Mouse (Mus musculus) embryonic facial prominence, embryonic 10.5 days (tissue): ENCODE measurements around the gene Taok3. TPM values are rescaled to one million over a fixed set of nuclear protein-coding genes. Genes with fewer than 3 reads are reported as not detected.

ENCODE experiments used
- DNase-seq: peaks from one replicate; pipeline ENCODE4 v3.0.0-alpha.2; 2017; ENCODE audit warnings: low spot score
- H3K27ac ChIP-seq: fragments of 300-500 bp; sonication (generic); replicated peaks from 2 replicates; pipeline ENCODE4 v1.5.1; 2016; ENCODE audit warnings: mild to moderate bottlenecking
- H3K27me3 ChIP-seq: fragments of 300-500 bp; sonication (generic); replicated peaks from 2 replicates; pipeline ENCODE4 v1.6.1; 2016; ENCODE audit warnings: low read depth, mild to moderate bottlenecking; ENCODE audit not compliant: poor library complexity, severe bottlenecking
- H3K36me3 ChIP-seq: fragments of 300-500 bp; sonication (generic); replicated peaks from 2 replicates; pipeline ENCODE4 v1.6.1; 2016; ENCODE audit warnings: mild to moderate bottlenecking, moderate library complexity
- H3K4me1 ChIP-seq: fragments of 300-500 bp; sonication (generic); 2 replicates; pipeline ENCODE4 v1.6.1; 2016
- H3K4me3 ChIP-seq: fragments of 300-500 bp; sonication (generic); 2 replicates; pipeline ENCODE4 v1.5.1; 2016; ENCODE audit warnings: mild to moderate bottlenecking, moderate library complexity
- H3K9me3 ChIP-seq: fragments of 300-500 bp; sonication (generic); 2 replicates; pipeline ENCODE4 v1.6.1; 2016; ENCODE audit warnings: mild to moderate bottlenecking
- WGBS: fragments of 180-500 bp; shearing (Covaris S2); methylation state at CpG from one replicate; pipeline ENCODE4 v1.1.7; 2016; 5-methylcytosine and 5-hydroxymethylcytosine counted together
- polyA plus RNA-seq: library from polyadenylated mRNA; unstranded; fragments of >200 nt; fragmentation: Nextera tagmentation; extraction: Ambion mirVana; gene quantifications from 2 replicates; pipeline ENCODE4 v1.2.1, GENCODE M21; 2016

Gene Taok3
- polyA plus RNA-seq, 1 experiment from 2014 or later: 8.1 TPM

DNA sequence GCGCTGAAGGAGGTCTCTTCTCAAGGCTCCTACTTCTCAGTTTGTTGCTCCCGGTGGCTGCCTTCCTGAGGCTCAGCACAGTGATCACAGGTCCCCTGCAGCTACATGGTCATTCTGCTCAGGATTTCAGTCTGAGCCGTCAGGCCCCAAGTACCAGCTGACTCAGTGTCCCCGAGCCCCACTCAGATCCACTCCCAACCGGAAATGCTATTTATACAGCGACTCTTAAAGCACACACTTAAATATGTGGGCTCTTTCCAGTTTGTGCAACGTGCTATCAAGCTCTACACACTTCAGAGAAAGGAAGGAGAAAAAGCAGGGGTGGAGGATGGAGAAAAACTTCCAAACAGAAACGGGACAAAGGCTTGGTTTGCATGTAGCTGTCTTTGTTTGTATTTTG lies 56.0 kb downstream of the Taok3 start:
- H3K4me3 ChIP-seq: no peak overlapping the region
- no peaks in the 10 kb centered on the region for H3K27me3 ChIP-seq
- H3K27ac ChIP-seq: no peak overlapping the region
- H3K9me3 ChIP-seq: no peaks in the 10 kb centered on the region
- DNase-seq: no peak
- no peaks in the 10 kb centered on the region for H3K36me3 ChIP-seq
- 77% methylated on average over 8 of the region's 8 CpGs for WGBS
- peaks cover 13% of the 10 kb centered on the region; the same call in 1 of the 2 replicates for H3K4me1 ChIP-seq

DNA sequence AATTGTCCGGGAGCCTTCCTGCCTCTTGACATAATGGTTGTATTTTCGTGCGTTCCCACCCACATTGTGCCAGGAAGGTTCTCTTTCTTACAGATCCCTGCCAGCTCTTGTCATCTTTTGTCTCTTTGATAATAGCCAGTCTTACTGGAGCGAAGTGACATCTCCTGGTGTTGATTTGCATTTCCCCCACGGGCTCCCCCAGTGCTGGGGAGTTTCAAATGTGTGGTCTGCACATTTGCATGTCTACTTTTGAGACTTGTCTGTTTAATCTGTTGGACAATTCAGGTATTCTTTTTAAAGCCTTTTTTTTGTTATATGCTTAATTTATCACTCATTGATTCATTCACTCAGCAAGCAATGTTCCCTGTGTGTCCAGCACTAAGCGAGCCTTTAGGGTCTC lies 58.1 kb downstream of the Taok3 start:
- H3K4me3 ChIP-seq: no peak overlapping the region
- 63% methylated on average over 6 of the region's 6 CpGs for WGBS
- DNase-seq: no peak
- H3K27ac ChIP-seq: no peak overlapping the region
- H3K27me3 ChIP-seq: no peaks in the 10 kb centered on the region
- no peaks in the 10 kb centered on the region for H3K9me3 ChIP-seq
- no peaks in the 10 kb centered on the region for H3K36me3 ChIP-seq
- peaks cover 12% of the 10 kb centered on the region; the same call in 1 of the 2 replicates for H3K4me1 ChIP-seq

DNA sequence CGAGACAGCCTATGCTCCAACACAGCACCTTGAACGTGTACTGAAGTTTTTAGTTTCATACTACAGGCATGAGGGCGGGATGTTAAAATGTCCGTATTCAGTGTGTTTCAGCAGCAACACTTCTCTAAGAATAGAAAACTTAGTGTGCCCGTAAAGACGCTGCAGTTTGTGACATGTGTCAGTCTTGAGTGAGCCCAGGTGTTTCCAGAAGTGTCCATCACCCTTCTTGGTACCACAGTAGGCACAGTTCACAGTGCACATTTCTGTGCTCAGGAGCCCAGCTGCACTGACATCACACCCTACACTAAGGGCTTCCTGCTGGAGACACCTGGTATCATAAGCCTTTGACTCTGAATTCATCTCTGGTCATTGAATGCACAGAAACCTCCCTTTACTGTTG lies 58.6 kb downstream of the Taok3 start:
- Histone ChIP-seq H3K27ac (no peak overlapping the region), H3K4me1 (peaks cover 12% of the 10 kb centered on the region; the same call in 1 of the 2 replicates), H3K9me3 (no peaks in the 10 kb centered on the region), H3K4me3 (no peak overlapping the region), H3K36me3 (no peaks in the 10 kb centered on the region), H3K27me3 (no peaks in the 10 kb centered on the region)
- 65% methylated on average over 6 of the region's 6 CpGs for WGBS
- no peak for DNase-seq

DNA sequence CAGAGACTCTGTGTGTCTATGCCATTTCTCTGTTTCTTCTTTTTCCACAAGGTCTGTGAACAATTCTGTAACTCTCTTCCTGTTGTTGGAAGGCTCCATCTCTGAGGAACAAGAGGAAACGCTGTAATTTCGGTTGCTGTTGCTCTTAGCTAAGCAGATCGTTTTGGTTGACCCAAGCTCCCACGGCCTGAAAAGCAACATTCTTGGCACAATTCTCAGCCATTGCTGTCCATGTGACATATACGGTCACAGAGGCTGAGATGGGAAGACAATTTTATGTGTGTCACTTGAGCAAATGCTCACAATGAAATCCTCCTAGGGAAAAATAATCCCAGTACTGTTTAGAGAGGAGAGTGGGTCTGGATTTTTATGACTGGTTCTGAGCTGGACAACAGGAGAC lies 62.0 kb downstream of the Taok3 start:
- H3K36me3 ChIP-seq: peaks cover 6% of the 10 kb centered on the region; the same call in 1 of the 2 replicates
- DNase-seq: no peak
- no peak overlapping the region for H3K4me3 ChIP-seq
- peaks cover 12% of the 10 kb centered on the region; the same call in 1 of the 2 replicates for H3K4me1 ChIP-seq
- 81% methylated on average over 5 of the region's 5 CpGs for WGBS
- H3K27me3 ChIP-seq: no peaks in the 10 kb centered on the region
- H3K27ac ChIP-seq: no peak overlapping the region
- peaks cover 6% of the 10 kb centered on the region; the same call in 1 of the 2 replicates for H3K9me3 ChIP-seq

DNA sequence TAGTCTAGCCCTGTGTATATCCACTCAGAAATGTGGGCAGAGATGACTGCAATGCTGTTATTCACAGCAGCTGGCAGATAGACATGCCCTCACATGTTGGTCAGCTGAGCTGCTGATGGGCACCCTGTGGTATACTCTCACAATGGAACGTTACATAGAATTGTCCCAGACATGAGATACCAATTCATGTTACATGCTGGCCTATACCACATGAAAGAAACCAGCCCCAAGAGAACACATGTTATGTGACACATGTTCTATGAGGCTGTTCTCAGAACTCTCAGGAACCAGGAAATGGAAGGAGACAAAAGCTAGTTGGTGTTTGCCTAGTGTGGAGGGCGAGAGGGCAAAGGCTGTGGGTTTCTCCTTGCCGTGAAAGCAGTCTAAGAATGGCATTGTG lies 62.5 kb downstream of the Taok3 start:
- WGBS: 81% methylated on average over 3 of the region's 3 CpGs
- no peak overlapping the region for H3K27ac ChIP-seq
- peaks cover 12% of the 10 kb centered on the region; the same call in 1 of the 2 replicates for H3K4me1 ChIP-seq
- peaks cover 6% of the 10 kb centered on the region; the same call in 1 of the 2 replicates for H3K36me3 ChIP-seq
- H3K4me3 ChIP-seq: no peak overlapping the region
- no peaks in the 10 kb centered on the region for H3K27me3 ChIP-seq
- DNase-seq: no peak
- H3K9me3 ChIP-seq: peaks cover 6% of the 10 kb centered on the region; the same call in 1 of the 2 replicates

DNA sequence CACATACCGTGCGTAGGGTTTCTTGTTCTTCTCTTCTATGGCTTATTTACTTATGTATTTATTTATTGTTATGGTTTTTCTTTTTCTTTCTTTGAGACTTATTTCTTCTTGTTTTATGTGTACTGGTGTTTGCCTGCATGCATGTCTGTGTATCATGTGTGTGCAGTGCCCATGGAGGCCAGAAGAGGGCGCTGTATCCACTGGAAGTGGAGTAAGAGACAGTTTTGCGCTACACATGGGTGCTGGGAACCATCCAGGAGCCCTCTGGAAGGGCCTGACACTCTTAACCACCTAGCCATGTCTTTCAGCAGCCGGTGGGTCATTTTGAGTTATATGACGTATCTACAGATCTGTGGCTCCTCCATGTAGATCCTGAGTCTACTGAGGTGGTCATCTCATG lies 64.9 kb downstream of the Taok3 start:
- peaks cover 6% of the 10 kb centered on the region; the same call in 1 of the 2 replicates for H3K36me3 ChIP-seq
- 83% methylated on average over 6 of the region's 6 CpGs for WGBS
- no peaks in the 10 kb centered on the region for H3K27me3 ChIP-seq
- H3K27ac ChIP-seq: no peak overlapping the region
- H3K4me1 ChIP-seq: no peaks in the 10 kb centered on the region
- DNase-seq: no peak
- H3K9me3 ChIP-seq: peaks cover 6% of the 10 kb centered on the region; the same call in 1 of the 2 replicates
- H3K4me3 ChIP-seq: no peak overlapping the region

DNA sequence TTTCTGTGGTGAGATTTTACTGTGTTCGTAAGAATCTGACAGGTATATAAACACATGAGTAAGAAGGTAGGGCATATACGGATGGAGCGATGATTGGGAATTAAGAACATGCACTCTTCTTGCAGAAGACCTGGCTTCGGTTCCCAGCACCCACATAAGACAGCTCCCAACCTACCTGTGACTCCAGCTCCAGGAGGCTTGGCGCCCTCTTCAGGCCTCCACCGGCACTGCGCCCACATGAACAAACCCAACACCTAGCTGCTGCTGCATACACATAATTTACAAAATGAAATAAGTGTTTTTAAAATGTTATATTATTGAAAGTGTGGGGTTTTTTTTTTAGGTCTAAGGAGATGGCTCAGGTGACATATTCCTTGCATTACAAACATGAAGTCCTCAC lies 65.7 kb downstream of the Taok3 start:
- Histone ChIP-seq H3K27ac (no peak overlapping the region), H3K36me3 (peaks cover 6% of the 10 kb centered on the region; the same call in 1 of the 2 replicates), H3K9me3 (peaks cover 6% of the 10 kb centered on the region; the same call in 1 of the 2 replicates), H3K27me3 (no peaks in the 10 kb centered on the region), H3K4me1 (no peaks in the 10 kb centered on the region), H3K4me3 (no peak overlapping the region)
- no peak for DNase-seq
- WGBS: 92% methylated on average over 7 of the region's 7 CpGs

DNA sequence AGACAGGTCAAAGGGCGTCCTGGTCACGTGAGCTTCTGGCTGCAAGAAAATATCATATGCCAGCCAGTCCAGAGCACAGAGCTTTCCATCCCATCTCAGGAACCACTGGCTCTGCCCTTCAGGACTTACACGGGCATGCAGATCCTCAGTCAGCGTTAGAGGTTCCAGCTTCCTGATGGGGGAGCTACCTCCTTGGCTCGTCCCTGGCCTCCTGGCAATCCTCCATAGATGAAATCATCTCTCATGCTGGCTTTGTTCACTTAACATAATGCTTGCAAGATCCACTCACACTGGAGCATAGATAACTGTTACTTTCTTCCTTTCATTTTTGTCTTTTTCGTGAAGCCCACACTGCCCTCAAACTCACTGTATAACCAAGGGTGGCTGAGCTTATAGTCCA lies 72.1 kb downstream of the Taok3 start:
- DNase-seq: no peak
- Histone ChIP-seq H3K4me1 (no peaks in the 10 kb centered on the region), H3K27ac (no peak overlapping the region), H3K27me3 (no peaks in the 10 kb centered on the region), H3K4me3 (no peak overlapping the region), H3K36me3 (no peaks in the 10 kb centered on the region), H3K9me3 (no peaks in the 10 kb centered on the region)
- 83% methylated on average over 6 of the region's 6 CpGs for WGBS

DNA sequence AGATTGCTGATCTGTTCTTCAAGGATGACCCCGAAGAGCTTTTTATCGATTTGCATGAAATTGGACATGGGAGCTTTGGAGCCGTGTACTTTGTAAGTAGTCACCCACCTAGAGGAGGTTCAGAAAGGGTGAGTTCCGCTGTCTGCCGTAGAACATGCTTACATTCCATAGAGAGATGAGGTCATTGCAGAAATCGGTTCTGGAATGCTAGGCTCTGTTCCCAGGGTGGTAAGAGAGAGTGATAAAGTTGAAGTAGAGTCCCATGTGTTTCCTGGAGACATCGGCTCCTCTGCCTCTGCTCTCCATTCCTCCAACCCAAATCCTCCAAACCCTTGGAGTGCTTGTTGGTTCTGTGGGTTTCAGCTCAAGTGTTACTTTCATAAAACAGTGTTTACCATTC lies 73.8 kb downstream of the Taok3 start:
- no peaks in the 10 kb centered on the region for H3K4me1 ChIP-seq
- H3K9me3 ChIP-seq: peaks cover 3% of the 10 kb centered on the region; the same call in 1 of the 2 replicates
- no peak for DNase-seq
- no peak overlapping the region for H3K4me3 ChIP-seq
- H3K36me3 ChIP-seq: 0 out of 2 replicates have a peak, but pooled peaks cover 4% of the 10 kb centered on the region
- WGBS: 91% methylated on average over 7 of the region's 7 CpGs
- no peak overlapping the region for H3K27ac ChIP-seq
- no peaks in the 10 kb centered on the region for H3K27me3 ChIP-seq

DNA sequence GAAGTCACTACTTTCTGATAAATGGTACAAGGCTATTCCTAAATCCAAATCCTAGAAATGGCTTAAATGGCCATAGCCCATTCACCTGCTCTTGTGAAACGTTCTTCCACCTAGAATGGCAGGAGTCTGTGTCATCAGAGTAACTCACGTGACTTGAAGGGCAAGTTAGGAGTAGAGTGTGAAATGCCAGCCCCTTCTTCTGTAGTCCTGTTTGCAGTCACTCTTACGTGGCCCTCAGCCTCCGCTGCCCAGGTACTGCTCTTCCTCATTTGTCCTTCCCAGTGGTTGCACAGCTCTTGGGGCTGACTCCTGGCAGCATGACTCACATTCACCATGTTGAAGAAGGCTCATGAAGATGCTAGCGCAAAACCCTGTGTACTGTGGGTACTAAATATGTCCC lies 74.7 kb downstream of the Taok3 start:
- H3K27me3 ChIP-seq: no peaks in the 10 kb centered on the region
- 89% methylated on average over 5 of the region's 5 CpGs for WGBS
- DNase-seq: no peak

DNA sequence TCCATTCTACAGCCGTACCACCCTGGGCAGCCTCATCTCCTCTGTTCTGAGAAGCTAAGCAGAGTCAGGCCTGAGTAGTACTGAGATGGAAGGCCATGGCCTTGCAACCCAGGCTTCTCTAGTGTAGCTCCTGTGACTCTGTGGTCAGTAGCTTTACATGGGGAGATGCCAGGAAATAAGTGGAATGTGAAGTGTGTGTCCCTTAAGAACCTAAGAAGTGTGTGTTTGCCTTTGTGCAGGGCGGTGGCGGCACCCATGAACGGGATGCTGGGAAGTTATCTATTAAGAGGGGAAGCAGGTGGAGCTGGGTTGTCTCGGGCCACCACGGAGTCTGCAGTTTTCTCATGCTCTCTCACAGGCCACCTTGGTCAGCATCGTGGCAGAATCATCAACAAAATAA lies 76.6 kb downstream of the Taok3 start:
- Histone ChIP-seq H3K27ac (no peak overlapping the region), H3K4me3 (no peak overlapping the region), H3K36me3 (0 out of 2 replicates have a peak, but pooled peaks cover 7% of the 10 kb centered on the region), H3K27me3 (no peaks in the 10 kb centered on the region), H3K9me3 (peaks cover 3% of the 10 kb centered on the region; the same call in 1 of the 2 replicates), H3K4me1 (no peaks in the 10 kb centered on the region)
- no peak for DNase-seq
- WGBS: 93% methylated on average over 7 of the region's 7 CpGs

More for the DNA sequence above, 74.7 kb downstream of the Taok3 start:
- Histone ChIP-seq H3K4me1 (no peaks in the 10 kb centered on the region), H3K27ac (no peak overlapping the region), H3K36me3 (0 out of 2 replicates have a peak, but pooled peaks cover 7% of the 10 kb centered on the region), H3K9me3 (peaks cover 3% of the 10 kb centered on the region; the same call in 1 of the 2 replicates), H3K4me3 (no peak overlapping the region)

DNA sequence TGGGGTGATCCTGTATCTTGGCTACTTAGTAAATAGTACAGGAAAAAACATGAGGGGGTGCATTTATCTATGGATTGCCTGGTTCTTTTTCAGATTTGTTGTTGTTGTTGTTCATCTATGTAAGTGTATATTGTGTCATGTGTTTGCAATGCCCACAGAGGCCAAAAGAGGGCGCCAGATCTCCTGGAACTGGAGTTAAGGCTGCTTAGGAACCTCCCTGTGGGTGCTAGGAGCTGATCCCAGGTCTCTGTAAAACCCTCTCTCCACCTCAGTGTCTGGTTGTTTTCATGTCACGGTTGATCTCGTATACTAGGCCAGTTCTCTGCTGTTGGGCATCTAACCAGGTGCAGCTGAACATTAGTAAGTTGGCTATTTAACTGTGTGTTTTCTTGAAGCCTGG lies 78.5 kb downstream of the Taok3 start:
- H3K9me3 ChIP-seq: peaks cover 3% of the 10 kb centered on the region; the same call in 1 of the 2 replicates
- no peaks in the 10 kb centered on the region for H3K27me3 ChIP-seq
- H3K36me3 ChIP-seq: 0 out of 2 replicates have a peak, but pooled peaks cover 7% of the 10 kb centered on the region
- WGBS: 70% methylated on average over 3 of the region's 3 CpGs
- H3K4me3 ChIP-seq: no peak overlapping the region
- H3K27ac ChIP-seq: no peak overlapping the region
- no peaks in the 10 kb centered on the region for H3K4me1 ChIP-seq
- no peak for DNase-seq

DNA sequence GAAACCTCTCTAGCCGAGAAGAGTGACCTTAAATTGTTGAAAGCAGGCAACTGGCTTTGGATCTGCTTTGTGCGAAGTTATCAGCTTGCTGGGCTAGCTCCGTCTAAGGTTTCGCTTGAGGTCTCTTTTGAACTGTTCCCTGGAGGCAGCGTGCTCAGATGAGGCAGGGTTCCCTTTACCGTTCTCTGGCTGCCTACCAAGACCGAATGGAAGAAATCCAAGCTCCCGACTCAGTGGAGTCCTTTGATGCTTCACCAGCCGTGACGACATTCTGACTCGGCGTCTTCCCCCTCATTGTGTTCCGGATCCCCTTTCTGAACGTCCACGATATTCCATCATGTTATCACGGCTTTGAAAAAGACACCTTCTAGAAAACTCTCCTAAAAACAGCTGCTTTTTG lies 87.4 kb downstream of the Taok3 start:
- no peak overlapping the region for H3K4me3 ChIP-seq
- H3K4me1 ChIP-seq: no peaks in the 10 kb centered on the region
- peaks cover 6% of the 10 kb centered on the region; the same call in 1 of the 2 replicates for H3K36me3 ChIP-seq
- H3K9me3 ChIP-seq: peaks cover 5% of the 10 kb centered on the region; the same call in 1 of the 2 replicates
- 88% methylated on average over 16 of the region's 16 CpGs for WGBS
- no peaks in the 10 kb centered on the region for H3K27me3 ChIP-seq
- H3K27ac ChIP-seq: no peak overlapping the region
- no peak for DNase-seq
